Mouse (Mus musculus) liver, postnatal 0 days (tissue): ENCODE measurements at regions not wholly inside any gene's neighbourhood (a gene's known extent, or its start where the extent isn't known, plus 50 kb on each side); places are given as distances from the start of the nearest gene placed in this dataset.

Source experiments
- CTCF ChIP-seq: sonication (generic); IDR thresholded peaks from 2 replicates; pipeline ENCODE4 v1.5.1; 2016; ENCODE audit warnings: antibody characterized with exemption, low read depth
- EP300 ChIP-seq: IDR thresholded peaks from 2 replicates; pipeline ENCODE4 v1.6.1; 2016; ENCODE audit warnings: antibody characterized with exemption, low read depth, mild to moderate bottlenecking

DNA sequence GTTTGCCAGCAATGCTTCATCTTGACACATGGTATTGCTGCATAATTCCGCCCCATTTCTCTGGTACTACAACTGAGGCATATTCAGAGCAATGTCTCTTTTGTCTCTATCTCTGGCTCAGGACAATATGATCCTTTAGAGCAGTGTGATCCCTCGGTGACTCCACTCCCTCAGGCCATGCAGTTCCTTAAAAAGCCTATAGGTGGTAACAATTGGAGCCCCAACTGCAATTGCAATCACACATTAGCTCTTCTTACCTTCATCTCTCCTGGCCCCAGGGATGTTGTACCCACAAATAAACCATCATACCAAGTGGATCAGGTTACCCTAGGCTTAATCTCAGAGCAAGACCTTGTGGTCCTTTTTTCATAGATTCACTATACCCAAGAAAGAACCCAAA is 618.6 kb downstream of the Insc start:
- no peak for TF ChIP-seq CTCF
- no peak for TF ChIP-seq EP300
